Mouse (Mus musculus) E14TG2a.4 (cell line): ENCODE results near the gene Pde7b.

Source experiments
- CTCF ChIP-seq: conservative IDR thresholded peaks from 2 replicates; pipeline ENCODE4 v1.5.1; 2014; ENCODE audit warnings: low read length
- NANOG ChIP-seq: IDR thresholded peaks from 2 replicates; pipeline ENCODE4 v1.6.1; 2014; ENCODE audit warnings: borderline replicate concordance, low read length, mixed read lengths
- POU5F1 ChIP-seq: IDR thresholded peaks from 2 replicates; pipeline ENCODE4 v1.6.1; 2014; ENCODE audit warnings: low read length, borderline replicate concordance

DNA sequence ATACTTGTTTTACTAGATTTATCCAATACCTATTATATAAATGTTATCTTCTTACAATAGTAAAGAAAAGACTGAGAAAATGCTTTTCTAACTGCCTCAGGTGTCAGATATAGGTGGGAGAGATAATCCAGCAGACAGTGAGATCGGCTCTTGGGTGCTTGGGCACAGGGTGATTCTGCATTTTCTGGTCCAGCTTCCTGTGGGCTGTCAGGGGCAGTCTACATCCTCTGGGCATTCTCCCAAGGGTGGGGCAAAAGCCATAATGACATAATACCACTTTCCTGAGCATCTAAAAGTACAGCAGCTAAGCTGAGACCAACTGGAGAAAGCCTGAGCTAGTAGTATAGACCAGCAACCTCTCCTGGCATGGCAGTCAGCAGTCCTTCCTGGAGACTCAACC is 34.1 kb upstream of the Pde7b start:
- no peak for TF ChIP-seq CTCF
- TF ChIP-seq NANOG = no peak
- no peak for TF ChIP-seq POU5F1
